Mouse (Mus musculus) embryonic facial prominence, embryonic 10.5 days (tissue): ENCODE measurements around the gene Adrb1. TPM values are rescaled to one million over a fixed set of nuclear protein-coding genes. Genes with fewer than 3 reads are reported as not detected.

Source experiments
- DNase-seq: peaks from one replicate; pipeline ENCODE4 v3.0.0-alpha.2; 2017; ENCODE audit warnings: low spot score
- H3K27ac ChIP-seq: fragments of 300-500 bp; sonication (generic); replicated peaks from 2 replicates; pipeline ENCODE4 v1.5.1; 2016; ENCODE audit warnings: mild to moderate bottlenecking
- H3K27me3 ChIP-seq: fragments of 300-500 bp; sonication (generic); replicated peaks from 2 replicates; pipeline ENCODE4 v1.6.1; 2016; ENCODE audit warnings: low read depth, mild to moderate bottlenecking; ENCODE audit not compliant: poor library complexity, severe bottlenecking
- H3K36me3 ChIP-seq: fragments of 300-500 bp; sonication (generic); replicated peaks from 2 replicates; pipeline ENCODE4 v1.6.1; 2016; ENCODE audit warnings: mild to moderate bottlenecking, moderate library complexity
- H3K4me1 ChIP-seq: fragments of 300-500 bp; sonication (generic); 2 replicates; pipeline ENCODE4 v1.6.1; 2016
- H3K4me3 ChIP-seq: fragments of 300-500 bp; sonication (generic); 2 replicates; pipeline ENCODE4 v1.5.1; 2016; ENCODE audit warnings: mild to moderate bottlenecking, moderate library complexity
- H3K9me3 ChIP-seq: fragments of 300-500 bp; sonication (generic); 2 replicates; pipeline ENCODE4 v1.6.1; 2016; ENCODE audit warnings: mild to moderate bottlenecking
- WGBS: fragments of 180-500 bp; shearing (Covaris S2); methylation state at CpG from one replicate; pipeline ENCODE4 v1.1.7; 2016; 5-methylcytosine and 5-hydroxymethylcytosine counted together
- polyA plus RNA-seq: library from polyadenylated mRNA; unstranded; fragments of >200 nt; fragmentation: Nextera tagmentation; extraction: Ambion mirVana; gene quantifications from 2 replicates; pipeline ENCODE4 v1.2.1, GENCODE M21; 2016

The Adrb1 gene
- 0.24 and 0.26 TPM in 2 replicates for polyA plus RNA-seq

GRCm38 (mm10) chr19:56721387-56722211 is at the start of gene Adrb1:
Gene Adrb1 (plus strand): TSS chr19:56722199.
- H3K27ac ChIP-seq, result peak within 1 kb of the TSS; percentile 57
- DNase-seq, result peak; percentile 65
- no peaks in the 10 kb centered on the region for H3K36me3 ChIP-seq
- under 1% methylated on average over 62 of the region's 63 CpGs for WGBS
- peaks cover 99% of the 10 kb centered on the region for H3K27me3 ChIP-seq
- peaks cover 36% of the 10 kb centered on the region for H3K4me1 ChIP-seq
- no peaks in the 10 kb centered on the region for H3K9me3 ChIP-seq
- H3K4me3 ChIP-seq, result peak within 1 kb of the TSS; percentile 65

GRCm38 (mm10) chr19:56675690-56676089 is 46.3 kb upstream of the Adrb1 start:
- no peaks in the 10 kb centered on the region for H3K4me1 ChIP-seq

GRCm38 (mm10) chr19:56676506-56676905 is 45.5 kb upstream of the Adrb1 start:
- Histone ChIP-seq H3K27me3 (no peaks in the 10 kb centered on the region), H3K4me1 (no peaks in the 10 kb centered on the region), H3K27ac (no peak overlapping the region), H3K9me3 (no peaks in the 10 kb centered on the region), H3K36me3 (no peaks in the 10 kb centered on the region), H3K4me3 (no peak overlapping the region)
- WGBS, result 91% methylated on average over 4 of the region's 4 CpGs
- DNase-seq, result no peak

More at GRCm38 (mm10) chr19:56675690-56676089, 46.3 kb upstream of the Adrb1 start:
- Histone ChIP-seq H3K27me3 (no peaks in the 10 kb centered on the region; the same call in 1 of the 2 replicates), H3K27ac (no peak overlapping the region), H3K4me3 (no peak overlapping the region), H3K36me3 (no peaks in the 10 kb centered on the region), H3K9me3 (no peaks in the 10 kb centered on the region)
- 83% methylated on average over 5 of the region's 5 CpGs for WGBS
- DNase-seq, result no peak

GRCm38 (mm10) chr19:56677611-56678010 is 44.4 kb upstream of the Adrb1 start:
- H3K4me1 ChIP-seq, result no peaks in the 10 kb centered on the region
- no peaks in the 10 kb centered on the region for H3K9me3 ChIP-seq
- H3K4me3 ChIP-seq, result no peak overlapping the region
- WGBS, result 68% methylated on average over 8 of the region's 8 CpGs
- no peaks in the 10 kb centered on the region for H3K27me3 ChIP-seq
- H3K27ac ChIP-seq, result no peak overlapping the region
- no peak for DNase-seq
- no peaks in the 10 kb centered on the region for H3K36me3 ChIP-seq

- Histone ChIP-seq H3K27me3 (no peaks in the 10 kb centered on the region), H3K4me3 (no peak overlapping the region), H3K27ac (no peak overlapping the region), H3K4me1 (no peaks in the 10 kb centered on the region), H3K9me3 (no peaks in the 10 kb centered on the region), H3K36me3 (no peaks in the 10 kb centered on the region)
- 90% methylated on average over 9 of the region's 9 CpGs for WGBS
- no peak for DNase-seq
Measured at GRCm38 (mm10) chr19:56678516-56678915, 43.5 kb upstream of the Adrb1 start.

- no peak overlapping the region for H3K27ac ChIP-seq
- no peaks in the 10 kb centered on the region for H3K9me3 ChIP-seq
- H3K4me1 ChIP-seq, result no peaks in the 10 kb centered on the region
- H3K36me3 ChIP-seq, result no peaks in the 10 kb centered on the region
- H3K4me3 ChIP-seq, result no peak overlapping the region
- no peak for DNase-seq
- whole genome bisulfite sequencing, result 86% methylated on average over 18 of the region's 18 CpGs
- no peaks in the 10 kb centered on the region for H3K27me3 ChIP-seq
Measured at GRCm38 (mm10) chr19:56679213-56679965, 42.6 kb upstream of the Adrb1 start.

GRCm38 (mm10) chr19:56679992-56680391 is 42.0 kb upstream of the Adrb1 start:
- 90% methylated on average over 7 of the region's 7 CpGs for WGBS
- DNase-seq, result no peak
- no peaks in the 10 kb centered on the region for H3K36me3 ChIP-seq
- H3K9me3 ChIP-seq, result no peaks in the 10 kb centered on the region
- H3K4me3 ChIP-seq, result no peak overlapping the region
- no peaks in the 10 kb centered on the region for H3K4me1 ChIP-seq
- H3K27ac ChIP-seq, result no peak overlapping the region
- no peaks in the 10 kb centered on the region for H3K27me3 ChIP-seq

GRCm38 (mm10) chr19:56682297-56682696 is 39.7 kb upstream of the Adrb1 start:
- H3K27me3 ChIP-seq, result no peaks in the 10 kb centered on the region
- peaks cover 5% of the 10 kb centered on the region; the same call in 1 of the 2 replicates for H3K4me1 ChIP-seq
- WGBS, result 86% methylated on average over 7 of the region's 7 CpGs
- no peak for DNase-seq
- H3K27ac ChIP-seq, result no peak overlapping the region
- H3K9me3 ChIP-seq, result no peaks in the 10 kb centered on the region
- H3K36me3 ChIP-seq, result no peaks in the 10 kb centered on the region
- no peak overlapping the region for H3K4me3 ChIP-seq

- DNase-seq, result no peak
- H3K27ac ChIP-seq, result no peak overlapping the region
- WGBS, result 86% methylated on average over 7 of the region's 7 CpGs
Measured at GRCm38 (mm10) chr19:56682843-56683242, 39.2 kb upstream of the Adrb1 start.

GRCm38 (mm10) chr19:56685515-56685914 is 36.5 kb upstream of the Adrb1 start:
- WGBS, result 84% methylated on average over 7 of the region's 7 CpGs
- H3K36me3 ChIP-seq, result no peaks in the 10 kb centered on the region
- no peak overlapping the region for H3K4me3 ChIP-seq
- peaks cover 12% of the 10 kb centered on the region; the same call in 1 of the 2 replicates for H3K4me1 ChIP-seq
- H3K27ac ChIP-seq, result no peak overlapping the region
- H3K27me3 ChIP-seq, result no peaks in the 10 kb centered on the region
- DNase-seq, result no peak
- H3K9me3 ChIP-seq, result no peaks in the 10 kb centered on the region

More at GRCm38 (mm10) chr19:56682843-56683242, 39.2 kb upstream of the Adrb1 start:
- H3K36me3 ChIP-seq, result no peaks in the 10 kb centered on the region
- H3K27me3 ChIP-seq, result no peaks in the 10 kb centered on the region
- no peaks in the 10 kb centered on the region for H3K9me3 ChIP-seq
- H3K4me1 ChIP-seq, result peaks cover 10% of the 10 kb centered on the region; the same call in 1 of the 2 replicates
- no peak overlapping the region for H3K4me3 ChIP-seq

- DNase-seq, result no peak
- Histone ChIP-seq H3K9me3 (no peaks in the 10 kb centered on the region), H3K27me3 (no peaks in the 10 kb centered on the region), H3K36me3 (no peaks in the 10 kb centered on the region), H3K4me1 (peaks cover 12% of the 10 kb centered on the region; the same call in 1 of the 2 replicates), H3K27ac (no peak overlapping the region), H3K4me3 (no peak overlapping the region)
- WGBS, result 84% methylated on average over 12 of the region's 12 CpGs
Measured at GRCm38 (mm10) chr19:56686218-56686617, 35.8 kb upstream of the Adrb1 start.

- Histone ChIP-seq H3K4me1 (peaks cover 14% of the 10 kb centered on the region), H3K27ac (no peak overlapping the region; the same call in 1 of the 2 replicates), H3K36me3 (no peaks in the 10 kb centered on the region), H3K9me3 (no peaks in the 10 kb centered on the region), H3K27me3 (no peaks in the 10 kb centered on the region), H3K4me3 (no peak overlapping the region)
- DNase-seq, result no peak
- 89% methylated on average over 8 of the region's 8 CpGs for WGBS
Measured at GRCm38 (mm10) chr19:56687026-56687635, 34.9 kb upstream of the Adrb1 start.
